Mouse (Mus musculus) adrenal gland, adult 18-20 months (tissue): Measurements from ENCODE around the gene Cox7a2l. TPM values are rescaled to one million over a fixed set of nuclear protein-coding genes. Genes with fewer than 3 reads are reported as not detected.

Source experiments
- DNase-seq, 2 experiments: peaks; one replicate each; pipeline ENCODE4 v3.0.0; 2021 to 2022; ENCODE audit warnings: low spot score in 2 of 2
- long read RNA-seq, 2 experiments: library from polyadenylated mRNA; stranded (forward); transcript quantifications; one replicate each; pipeline ENCODE4 v2.0.0; 2021
- total RNA-seq, 2 experiments: library from RNA; stranded (reverse); gene quantifications; 1 replicate in 1 of 2; 2 replicates in 1 of 2; pipeline ENCODE4 v1.2.3; 2021

Gene Cox7a2l
- total RNA-seq: 100 to 1,000 TPM; 186 to 198 TPM
- long read RNA-seq, experiment 1, transcript Cox7a2l-202 (4 exons, 1,129 nt): minor isoform, 5 of 46 reads
- long read RNA-seq, experiment 1, transcript Cox7a2l-201 (3 exons, 1,076 nt): major isoform, 41 of 46 reads
- long read RNA-seq, experiment 1, partial matches to known transcripts: 0 of 46 reads
- long read RNA-seq, experiment 1, other reads (novel, unspliced or antisense): 0 of 46 reads
- long read RNA-seq, experiment 2, transcript Cox7a2l-201 (3 exons, 1,076 nt): major isoform, 79 of 97 reads
- long read RNA-seq, experiment 2, transcript Cox7a2l-202 (4 exons, 1,129 nt): minor isoform, 12 of 97 reads
- long read RNA-seq, experiment 2, partial matches to known transcripts: 3 of 97 reads
- long read RNA-seq, experiment 2, other reads (novel, unspliced or antisense): 2 of 97 reads

DNA sequence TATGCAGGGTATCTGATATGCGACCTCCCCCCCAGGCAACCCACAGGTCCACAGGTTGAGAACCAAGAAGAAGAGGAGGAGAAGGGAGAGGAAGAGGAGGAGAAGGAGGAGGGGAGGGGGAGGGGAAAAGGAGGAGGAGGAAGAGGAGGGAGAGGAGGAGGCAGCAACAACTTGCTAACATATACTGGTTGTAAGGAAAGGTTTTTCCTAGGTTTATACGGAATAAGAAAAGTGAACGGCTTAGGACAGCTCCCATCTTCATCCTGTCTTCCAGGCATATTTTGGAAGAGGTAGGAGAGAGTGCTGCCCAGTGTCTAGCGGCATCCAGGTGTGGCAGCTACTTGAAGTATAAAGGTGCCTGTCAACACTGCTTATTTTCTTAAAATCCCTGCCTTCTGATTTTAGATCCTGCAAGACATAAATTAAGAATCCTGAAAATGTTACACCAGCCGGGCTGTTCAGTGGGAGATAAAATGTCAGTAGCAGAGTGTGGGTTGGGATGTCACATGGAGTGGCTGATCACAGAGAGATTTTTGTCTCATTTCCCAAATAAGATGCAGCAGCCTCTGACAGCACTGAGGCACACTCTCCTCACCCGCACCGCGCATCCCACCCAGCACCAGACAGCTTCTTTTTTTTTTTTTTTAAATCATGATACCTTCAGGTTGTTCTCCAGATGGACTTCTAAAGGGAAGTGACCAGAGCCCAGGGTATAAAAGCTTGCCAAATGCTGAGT is at the start of gene Cox7a2l:
Gene Cox7a2l, minus strand, starts transcription at position 51 of the 736 bp plus-strand sequence.
- no peak for DNase-seq

- DNase-seq: no peak
Observed at GRCm38 (mm10) chr17:83565506-83565905, 48.4 kb upstream of the Cox7a2l start.

DNA sequence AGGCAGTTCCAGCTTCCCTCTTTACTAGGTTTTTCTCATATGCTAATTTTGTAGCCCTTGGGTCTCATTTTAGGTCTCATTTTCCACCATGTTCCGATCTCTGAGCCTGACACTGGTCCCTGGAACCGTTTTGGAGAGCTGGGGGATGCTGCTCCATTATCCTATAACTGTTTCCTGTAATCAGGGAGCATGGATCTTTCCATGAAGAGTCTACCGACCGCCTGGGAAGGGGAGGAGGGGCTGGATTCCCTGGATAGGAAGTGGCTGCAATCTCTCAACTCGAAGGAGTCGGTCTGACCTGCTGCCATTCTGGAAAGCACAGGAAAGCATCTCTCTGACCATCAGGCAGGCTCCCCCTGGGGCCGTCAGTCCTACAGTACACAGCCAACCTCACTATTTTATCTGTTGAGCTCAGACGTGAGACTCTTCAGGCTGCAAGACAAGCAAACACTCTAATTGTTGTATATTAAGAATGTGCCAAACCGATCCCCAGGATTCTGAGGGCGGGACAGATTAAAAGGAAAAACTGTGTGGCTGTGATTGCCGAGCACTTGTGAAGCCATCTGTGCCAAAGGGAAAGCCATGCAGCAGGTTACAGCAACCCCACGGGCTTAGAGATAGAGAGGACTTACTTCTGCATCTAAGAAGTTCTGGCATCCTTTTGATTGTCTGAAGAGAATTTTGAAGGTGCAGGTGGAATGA is 47.1 kb upstream of the Cox7a2l start:
- DNase-seq: no peak

DNA sequence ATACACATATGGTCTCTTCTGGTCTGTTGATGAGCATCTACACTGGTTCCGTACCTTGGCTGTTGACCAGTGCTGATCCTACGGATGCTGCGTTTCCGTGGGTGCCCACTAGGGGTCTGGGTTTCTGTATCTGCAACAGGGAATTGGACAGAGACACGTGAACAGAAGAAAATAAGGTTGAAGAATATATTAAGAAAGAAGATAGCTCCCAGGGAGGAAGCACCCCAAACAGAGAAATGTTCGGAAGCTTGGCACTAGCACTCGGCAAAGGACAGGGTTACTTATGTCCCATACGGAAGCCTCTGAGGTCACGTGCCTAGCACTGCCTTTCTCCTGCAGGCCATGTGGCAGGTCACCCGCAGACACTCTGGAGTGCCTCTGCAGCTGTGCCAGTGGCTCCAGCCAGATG is 46.6 kb upstream of the Cox7a2l start:
- DNase-seq: peak; percentile 36 to 59

DNA sequence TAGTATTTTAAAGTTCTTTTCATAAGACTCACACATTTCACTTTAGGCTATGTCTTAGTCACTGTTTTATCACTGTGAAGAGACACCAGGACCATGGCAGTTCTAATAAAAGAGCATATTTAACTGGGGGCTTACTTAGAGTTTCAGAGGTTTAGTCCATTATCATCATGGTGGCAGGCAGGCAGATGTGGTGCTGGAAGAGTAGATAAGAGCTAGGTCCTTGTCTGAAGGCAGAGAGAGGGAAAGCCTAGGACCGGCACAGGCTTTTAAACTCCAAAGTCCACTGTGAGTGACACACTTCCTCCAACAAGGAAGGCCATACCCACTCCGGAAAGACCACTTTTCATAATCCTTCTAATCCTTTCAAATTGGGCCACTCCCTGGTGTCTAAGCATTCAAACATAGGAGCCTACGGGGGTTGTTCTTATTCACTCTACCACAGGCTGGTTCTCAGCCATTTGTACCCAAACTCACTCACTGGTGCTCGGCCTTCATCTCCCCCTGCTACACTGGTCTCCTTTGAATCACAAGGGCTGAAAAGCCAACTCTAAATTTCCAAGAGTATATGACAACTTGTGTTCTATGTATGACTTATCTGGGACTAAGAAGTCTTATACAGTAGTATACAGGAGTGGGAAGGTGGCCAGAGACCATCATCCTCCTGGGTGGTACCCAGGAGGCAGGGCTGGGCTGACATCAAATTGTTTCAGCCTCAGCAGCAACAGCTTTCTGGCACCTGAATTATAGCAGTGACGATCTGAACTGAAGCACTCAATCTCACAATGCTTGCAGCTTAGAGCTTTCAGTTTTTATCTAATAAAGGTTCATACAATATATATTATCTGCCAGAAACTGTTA is 45.3 kb upstream of the Cox7a2l start:
- DNase-seq: no peak

DNA sequence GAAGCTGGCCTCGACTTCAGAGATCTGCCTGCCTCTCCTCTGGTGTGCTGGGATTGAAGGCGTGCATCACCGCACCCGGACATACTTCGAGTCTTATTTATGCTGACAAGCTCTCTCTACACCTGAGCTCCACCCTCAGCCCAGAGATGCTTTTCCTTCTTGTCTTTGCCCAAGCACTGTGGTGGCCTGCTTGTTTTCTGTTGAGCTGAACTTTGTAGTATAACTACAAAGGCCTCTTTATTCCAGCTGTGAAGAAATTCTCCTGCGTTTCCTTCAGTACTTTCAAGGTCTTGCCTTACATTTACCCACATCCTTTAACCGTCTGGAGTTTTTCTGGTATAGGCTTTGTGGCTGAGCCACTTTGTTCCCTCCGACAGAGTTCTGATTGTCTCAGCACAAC is 42.0 kb upstream of the Cox7a2l start:
- no peak for DNase-seq

DNA sequence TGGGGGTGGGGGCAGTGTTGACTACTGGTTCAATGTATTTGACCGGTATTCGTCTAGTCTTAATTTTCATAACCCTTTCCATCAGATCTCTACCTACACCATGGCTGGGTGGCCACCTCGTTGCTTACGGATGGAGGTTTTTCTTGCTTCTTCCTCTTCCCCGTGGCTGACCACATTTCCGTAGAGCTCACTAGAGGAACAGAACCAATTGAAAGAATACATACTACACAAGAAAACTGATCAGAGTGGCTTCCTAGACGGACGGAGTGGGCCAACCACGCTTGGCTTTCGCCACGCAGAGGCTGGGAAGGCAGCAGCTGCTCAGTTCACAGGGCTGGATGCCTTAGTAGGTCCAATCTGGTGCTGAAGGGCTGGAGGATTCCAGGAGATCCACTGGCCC is 38.7 kb upstream of the Cox7a2l start:
- DNase-seq: no peak

- DNase-seq: no peak
Observed at GRCm38 (mm10) chr17:83554997-83555396, 37.9 kb upstream of the Cox7a2l start.

DNA sequence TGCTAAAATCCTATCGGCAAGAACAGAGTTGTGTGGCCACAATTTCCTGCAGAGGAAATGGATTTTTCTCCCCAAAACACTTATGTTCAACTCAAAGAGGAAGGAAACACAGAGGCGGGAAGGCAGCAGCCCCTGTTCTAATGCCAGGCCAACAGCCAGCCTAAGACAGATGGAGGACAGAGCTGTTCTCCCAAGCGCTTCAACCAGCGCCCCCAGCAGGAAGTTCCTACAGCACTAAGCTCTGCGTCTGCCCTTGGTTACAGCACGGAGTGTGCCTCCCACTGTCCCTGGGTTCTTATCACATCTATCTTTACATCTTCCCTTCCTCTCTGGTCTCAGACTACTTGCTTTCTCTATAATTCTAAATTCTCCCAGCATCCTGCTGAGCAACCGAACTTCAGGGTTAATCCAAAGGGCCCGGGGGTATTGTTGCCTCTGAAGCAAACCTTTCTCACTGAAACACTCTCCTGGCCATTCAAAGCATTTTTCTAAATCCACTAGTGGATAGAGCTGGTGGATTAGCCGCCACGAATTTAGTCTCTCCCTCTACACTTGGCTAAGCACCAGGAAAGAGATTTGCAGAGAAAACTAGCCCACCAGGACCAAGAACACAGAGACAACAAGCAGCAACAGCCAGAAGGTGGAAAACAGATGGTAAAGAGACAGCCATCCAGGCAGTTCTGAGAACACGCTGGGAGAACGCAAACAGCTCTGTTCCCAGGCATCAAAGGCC is 31.5 kb upstream of the Cox7a2l start:
- DNase-seq: no peak

DNA sequence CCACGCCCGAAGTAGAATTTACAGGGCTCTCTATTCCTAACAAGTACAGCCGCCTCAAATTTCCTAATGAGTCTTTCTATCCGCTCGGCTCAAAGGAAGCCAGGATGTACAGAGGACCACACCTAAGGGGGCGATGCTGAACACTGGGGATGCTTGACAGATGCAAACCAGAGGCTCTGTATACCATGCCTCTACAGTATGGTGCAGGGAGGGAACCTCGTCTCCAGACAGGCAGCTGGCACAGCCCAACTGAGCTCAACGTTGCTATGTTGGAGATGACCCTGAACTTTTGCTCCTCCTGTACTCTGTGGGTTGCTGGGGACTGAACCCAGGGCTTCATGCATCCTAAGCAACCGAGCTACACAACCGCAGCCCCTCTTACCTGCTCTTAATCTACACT is 30.0 kb upstream of the Cox7a2l start:
- DNase-seq: no peak

DNA sequence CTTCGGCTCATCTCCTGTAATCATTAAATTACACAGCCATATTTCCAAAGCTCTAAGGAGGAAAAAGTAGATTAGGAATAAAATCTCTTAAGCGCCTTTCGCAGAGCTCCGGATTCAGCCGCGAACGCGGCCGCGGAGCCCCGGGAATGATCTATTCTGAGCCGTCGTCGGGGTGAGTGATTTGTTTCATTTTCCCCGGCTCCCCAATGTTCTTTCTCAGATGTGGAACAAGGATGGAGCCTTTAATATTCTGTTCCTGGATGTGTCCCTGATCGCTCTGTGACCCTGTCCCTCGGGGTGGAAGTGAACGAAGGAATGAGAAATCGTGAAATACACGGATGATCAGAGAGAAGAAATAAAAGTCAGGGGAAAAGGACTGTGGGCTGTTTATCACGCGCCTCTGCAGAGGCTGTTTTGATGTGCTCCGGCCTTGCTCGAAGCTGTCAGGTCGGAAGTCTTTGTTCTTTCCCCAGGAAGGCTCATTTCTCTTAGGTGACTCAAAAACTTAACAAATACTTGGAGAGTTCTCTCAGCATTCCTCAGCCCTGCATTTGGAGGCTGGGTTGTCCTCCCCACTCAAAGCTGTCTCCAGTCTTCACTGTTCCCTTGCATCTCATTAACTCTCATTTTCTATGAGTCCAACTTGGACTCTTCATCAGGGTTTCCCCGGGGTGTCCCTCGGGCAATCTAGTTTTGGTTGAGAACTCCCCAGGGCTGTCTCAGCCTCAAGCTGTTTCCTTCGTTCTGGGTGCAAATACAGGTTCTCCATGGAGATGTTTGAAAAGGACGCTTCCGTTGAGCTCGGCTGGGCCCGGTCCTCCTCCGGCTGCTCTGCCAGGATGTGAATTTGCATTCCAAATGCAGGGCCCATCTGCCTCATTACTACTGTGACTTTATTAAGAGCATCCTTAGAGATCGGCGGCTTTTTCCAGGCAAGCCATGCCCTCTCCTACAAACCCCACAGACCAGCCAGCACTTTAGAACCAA is 28.9 kb upstream of the Cox7a2l start:
- DNase-seq: no peak

GRCm38 (mm10) chr17:83545259-83545658 is 28.1 kb upstream of the Cox7a2l start:
- no peak for DNase-seq

- DNase-seq: no peak
Observed at GRCm38 (mm10) chr17:83542424-83542823, 25.3 kb upstream of the Cox7a2l start.

- DNase-seq: no peak
Observed at GRCm38 (mm10) chr17:83539262-83540037, 22.3 kb upstream of the Cox7a2l start.

- no peak for DNase-seq
Observed at GRCm38 (mm10) chr17:83538694-83539093, 21.6 kb upstream of the Cox7a2l start.

DNA sequence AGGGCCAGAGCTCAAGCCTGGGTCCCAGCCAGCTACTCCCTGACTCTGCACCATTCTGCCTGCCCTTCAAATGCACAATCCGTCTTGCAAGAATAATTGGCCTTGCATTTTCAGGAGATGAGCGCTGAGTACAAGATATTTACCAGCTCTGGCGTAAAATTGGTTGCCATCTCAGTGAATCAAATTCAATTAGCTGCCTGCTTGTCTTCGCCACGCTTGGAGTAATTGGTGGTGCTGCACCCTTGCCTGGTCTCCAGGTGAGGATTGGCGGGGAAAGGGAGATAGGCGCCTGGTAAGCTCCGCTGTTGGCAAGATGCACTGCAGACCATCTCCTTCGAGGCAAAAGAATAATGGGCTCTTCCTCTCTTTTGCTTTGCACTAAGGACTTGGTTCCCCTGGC is 21.0 kb upstream of the Cox7a2l start:
- DNase-seq: no peak

DNA sequence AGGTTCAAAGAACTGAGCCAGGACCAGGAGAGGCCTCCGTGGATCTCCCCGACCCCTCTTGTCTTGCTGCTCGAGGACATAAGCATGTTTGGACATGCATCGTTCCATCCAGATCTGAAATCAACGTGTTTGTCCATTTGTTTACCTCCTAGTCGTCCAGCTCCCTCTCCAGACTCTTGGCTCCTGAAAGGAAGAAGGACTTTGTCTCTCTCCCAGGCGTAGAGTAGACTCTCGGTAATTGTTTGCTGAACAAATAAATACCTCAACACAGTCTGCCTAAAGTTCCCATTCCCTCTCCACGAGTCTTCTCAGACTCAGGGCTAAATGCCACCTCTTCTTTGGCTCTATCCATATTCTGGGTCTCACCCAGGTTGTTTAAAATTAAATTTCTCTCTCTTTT is 16.0 kb upstream of the Cox7a2l start:
- no peak for DNase-seq
